Mouse (Mus musculus) heart, adult 2 months (tissue): ENCODE measurements around the gene Gusb. TPM values are rescaled to one million over a fixed set of nuclear protein-coding genes. Genes with fewer than 3 reads are reported as not detected.

Experiments used
- DNase-seq, 2 experiments: peaks; one replicate each; pipeline ENCODE4 v3.0.0; 2021
- H3K27ac ChIP-seq: fragments of 200-600 bp; 2 replicates; pipeline ENCODE4 v1.8.1; 2022
- H3K27me3 ChIP-seq: fragments of 200-500 bp; 2 replicates; pipeline ENCODE4 v1.6.1; 2012; ENCODE audit warnings: mild to moderate bottlenecking, low read length, inconsistent platforms, mixed read lengths; ENCODE audit not compliant: control insufficient read depth, insufficient read depth
- H3K36me3 ChIP-seq: fragments of 200-500 bp; 2 replicates; pipeline ENCODE4 v1.6.1; 2012; ENCODE audit warnings: low read length, inconsistent platforms; ENCODE audit not compliant: control insufficient read depth, insufficient read depth
- H3K4me1 ChIP-seq: fragments of 200-500 bp; 2 replicates; pipeline ENCODE4 v1.6.1; 2011; ENCODE audit warnings: low read length; ENCODE audit not compliant: control insufficient read depth, insufficient read depth
- H3K4me3 ChIP-seq: fragments of 200-600 bp; 2 replicates; pipeline ENCODE4 v1.8.1; 2022
- H3K79me2 ChIP-seq: fragments of 200-500 bp; replicated peaks from 2 replicates; pipeline ENCODE4 v1.6.1; 2012; ENCODE audit warnings: mild to moderate bottlenecking, inconsistent platforms, low read length, moderate library complexity, mixed read lengths; ENCODE audit not compliant: control insufficient read depth, insufficient read depth
- H3K9ac ChIP-seq: fragments of 200-500 bp; 2 replicates; pipeline ENCODE4 v1.6.1; 2012; ENCODE audit warnings: low read depth, mild to moderate bottlenecking, control low read depth, inconsistent platforms, low read length, mixed read lengths
- CTCF ChIP-seq: fragments of 200-600 bp; IDR thresholded peaks from 2 replicates; pipeline ENCODE4 v1.8.1; 2022; ENCODE audit warnings: antibody characterized with exemption, mild to moderate bottlenecking, moderate library complexity
- EP300 ChIP-seq: fragments of 200-500 bp; IDR thresholded peaks from 2 replicates; pipeline ENCODE4 v1.6.1; 2011; ENCODE audit warnings: low read depth, low read length, control low read depth; ENCODE audit not compliant: insufficient read depth
- POLR2A ChIP-seq: fragments of 200-500 bp; IDR thresholded peaks from 2 replicates; pipeline ENCODE4 v1.6.1; 2011; ENCODE audit warnings: mild to moderate bottlenecking, low read depth, low read length, control low read depth; ENCODE audit not compliant: insufficient read depth
- WGBS: fragments of 180-500 bp; shearing (Covaris S2); methylation state at CpG from one replicate; pipeline ENCODE4 v1.1.7; 2018; 5-methylcytosine and 5-hydroxymethylcytosine counted together
- intact Hi-C: fragments of 180-260 bp; cut with DNase I; formaldehyde crosslinking; loops from one replicate; pipeline ENCODE4 v1.15.1; 2025
- polyA plus RNA-seq: library from polyadenylated mRNA; depleted of rRNA; stranded (reverse); fragments of >200 nt; gene quantifications from 2 replicates; pipeline ENCODE4 v1.2.3, GENCODE M21; 2012
- total RNA-seq, 2 experiments: library from RNA; stranded (reverse); gene quantifications; 2 replicates each; pipeline ENCODE4 v1.2.3; 2021

Gene Gusb
- total and polyA plus RNA-seq, 3 experiments = 12.8 to 17.9 (median 13.0) TPM

DNA sequence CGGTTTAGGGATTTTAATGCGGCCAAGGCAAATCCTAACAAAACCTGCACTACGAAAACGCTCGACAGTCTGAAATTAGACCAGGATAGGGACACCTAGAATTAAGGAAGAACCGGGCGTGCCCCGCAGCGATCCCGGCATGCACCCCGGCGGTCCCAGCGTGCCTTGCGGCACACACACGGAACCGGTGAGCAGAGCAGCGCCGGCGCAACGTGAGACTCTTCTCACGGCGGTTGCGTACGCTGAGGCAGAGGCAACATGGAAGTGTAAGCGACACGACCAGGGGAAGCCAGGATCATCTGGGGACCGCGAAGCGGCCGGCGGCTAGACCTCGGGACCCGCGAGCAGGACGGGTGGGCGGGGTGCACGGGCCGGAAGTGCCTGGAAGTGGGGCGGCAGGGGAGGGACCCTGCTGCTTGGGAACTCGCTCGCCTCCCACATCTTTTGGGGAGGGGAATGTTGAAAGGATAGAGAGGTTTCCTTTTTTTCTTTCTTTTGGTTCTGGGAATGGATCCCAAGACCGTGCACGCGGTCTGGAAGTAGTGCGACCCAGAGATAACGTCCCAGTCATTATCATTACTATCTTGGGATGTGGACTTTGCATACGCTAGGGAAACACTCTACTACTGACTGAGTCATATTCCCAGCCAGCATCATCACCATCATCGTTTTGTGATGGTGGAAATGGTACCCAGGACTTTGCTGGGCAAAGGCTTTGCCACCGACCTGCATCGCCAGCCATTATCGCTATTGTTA, 26.5 kb upstream of the Gusb start, which contains the start of the genes Asl and Crcp:
Gene Asl (minus strand): TSS at position 106 of the 756 bp plus-strand sequence.
Gene Crcp (plus strand): TSS at position 149 of the 756 bp plus-strand sequence.
- no peaks in the 10 kb centered on the region; the same call in 1 of the 2 replicates for H3K79me2 ChIP-seq
- 1% methylated on average over 51 of the region's 51 CpGs for WGBS
- no peaks in the 10 kb centered on the region for H3K36me3 ChIP-seq
- H3K4me3 ChIP-seq = peak within 1 kb of the TSS; percentile 67
- H3K9ac ChIP-seq = peak within 1 kb of the TSS; percentile 65
- H3K4me1 ChIP-seq = peaks cover 1% of the 10 kb centered on the region; the same call in 1 of the 2 replicates
- DNase-seq = peak; percentile 91 to 95
- intact Hi-C loops = no loop called here
- H3K27ac ChIP-seq = peak within 1 kb of the TSS; percentile 83
- TF ChIP-seq POLR2A = peak; percentile 78
- TF ChIP-seq EP300 = 0 out of 2 replicates have a peak, but pooled peaks have one; percentile 16
- TF ChIP-seq CTCF = no peak
- no peaks in the 10 kb centered on the region for H3K27me3 ChIP-seq

DNA sequence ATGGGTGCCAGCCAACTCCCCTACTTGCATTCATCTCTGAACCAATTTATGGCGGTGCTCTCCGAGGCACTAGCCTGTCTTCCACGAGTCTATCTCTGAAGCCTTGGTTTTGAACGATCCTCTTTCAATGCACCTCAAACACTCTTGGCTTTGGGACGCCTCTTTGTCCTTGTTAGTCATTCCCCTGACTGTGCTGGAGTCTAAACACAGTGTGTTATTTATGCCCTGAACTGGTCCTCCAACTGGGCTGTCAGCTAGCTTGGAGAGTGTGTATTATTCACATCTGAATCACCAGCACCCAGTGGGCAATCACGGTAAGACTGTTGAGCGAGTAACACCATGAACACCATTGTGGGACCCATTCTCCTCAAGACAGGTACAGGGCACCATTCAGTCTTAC, 24.8 kb upstream of the Gusb start:
- TF ChIP-seq POLR2A = no peak
- TF ChIP-seq EP300 = no peak
- TF ChIP-seq CTCF = no peak
- Histone ChIP-seq H3K27ac (no peak overlapping the region), H3K9ac (no peak overlapping the region), H3K4me3 (no peak overlapping the region), H3K4me1 (peaks cover 1% of the 10 kb centered on the region; the same call in 1 of the 2 replicates), H3K36me3 (no peaks in the 10 kb centered on the region), H3K27me3 (no peaks in the 10 kb centered on the region), H3K79me2 (no peaks in the 10 kb centered on the region)
- intact Hi-C loops = no loop called here
- DNase-seq = no peak
- WGBS = 80% methylated on average over 7 of the region's 7 CpGs

DNA sequence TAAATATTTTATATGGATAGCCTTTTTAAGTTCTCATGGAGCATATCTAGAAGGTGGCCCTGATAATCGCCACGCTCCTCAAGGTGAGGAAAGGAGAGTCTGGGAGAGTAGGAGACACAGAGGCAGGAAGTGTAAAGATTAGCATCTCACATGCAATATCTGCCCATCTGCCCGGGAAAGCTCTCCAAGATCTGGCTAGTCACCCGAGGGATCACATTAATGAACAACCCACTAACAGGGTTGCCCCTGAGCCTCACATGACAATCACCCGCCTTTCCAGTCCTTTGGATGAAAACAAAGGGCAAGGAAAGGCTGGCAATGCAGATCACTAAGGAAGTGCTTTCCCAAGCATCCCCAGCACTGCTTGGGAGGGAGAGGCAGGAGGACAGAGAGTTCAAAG, 24.3 kb upstream of the Gusb start:
- Histone ChIP-seq H3K9ac (no peak overlapping the region), H3K36me3 (no peaks in the 10 kb centered on the region), H3K4me3 (no peak overlapping the region), H3K27ac (no peak overlapping the region), H3K27me3 (no peaks in the 10 kb centered on the region), H3K79me2 (no peaks in the 10 kb centered on the region), H3K4me1 (peaks cover 1% of the 10 kb centered on the region; the same call in 1 of the 2 replicates)
- no peak for DNase-seq
- intact Hi-C loops = no loop called here
- 59% methylated on average over 5 of the region's 5 CpGs for WGBS
- no peak for TF ChIP-seq POLR2A
- TF ChIP-seq CTCF = no peak
- no peak for TF ChIP-seq EP300

DNA sequence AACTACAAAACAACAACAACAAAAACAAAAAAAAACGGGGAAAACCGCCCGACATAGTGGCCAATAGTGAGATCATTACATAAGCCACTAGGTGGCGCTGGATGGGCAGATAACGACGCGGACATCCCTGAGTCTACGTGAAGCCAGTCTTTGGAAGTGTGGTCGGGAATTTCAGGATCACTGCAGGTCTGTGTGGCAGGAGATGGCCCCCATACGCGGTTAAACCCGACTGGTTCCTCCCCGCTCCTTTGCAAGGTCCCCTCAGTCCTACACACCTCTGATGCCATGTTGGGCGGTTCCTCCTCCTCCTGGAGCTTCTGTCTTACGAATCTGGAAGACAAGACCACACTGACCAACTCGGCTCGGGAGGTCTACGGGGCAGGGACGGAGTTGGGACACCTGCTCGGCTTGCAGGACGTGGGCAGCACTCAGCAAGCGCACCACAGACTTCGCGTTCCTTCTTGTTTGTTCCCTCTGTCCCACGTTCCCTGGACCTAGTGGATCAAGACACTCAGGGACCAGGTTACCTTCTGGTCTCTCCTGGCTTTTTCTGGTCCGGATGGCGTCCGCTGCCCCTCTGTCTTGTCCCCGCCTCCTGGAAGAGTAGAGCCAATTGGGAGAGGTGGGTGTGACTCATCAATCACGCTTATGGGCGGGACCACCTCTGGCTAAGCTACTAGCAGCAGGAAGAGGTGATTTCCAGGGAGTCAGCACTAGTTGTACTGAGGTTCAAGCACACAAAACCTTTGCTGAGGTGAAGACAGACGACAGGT, 21.1 kb upstream of the Gusb start:
- intact Hi-C loops = loop anchor here (1.0 kb wide), 3 partner anchors 14 to 139 kb away; no protein-coding TSS in a partner anchor
- Histone ChIP-seq H3K27me3 (no peaks in the 10 kb centered on the region), H3K79me2 (no peaks in the 10 kb centered on the region), H3K4me1 (peaks cover 1% of the 10 kb centered on the region; the same call in 1 of the 2 replicates), H3K9ac (peak overlapping the region; percentile 72), H3K36me3 (no peaks in the 10 kb centered on the region), H3K4me3 (peak overlapping the region; percentile 65), H3K27ac (peak overlapping the region; percentile 72)
- TF ChIP-seq POLR2A = peak; percentile 62
- peak; percentile 89 for TF ChIP-seq CTCF
- TF ChIP-seq EP300 = peak; percentile 75; the same call in 1 of the 2 replicates
- DNase-seq = peak; percentile 83 to 90
- WGBS = under 1% methylated on average over 32 of the region's 32 CpGs

DNA sequence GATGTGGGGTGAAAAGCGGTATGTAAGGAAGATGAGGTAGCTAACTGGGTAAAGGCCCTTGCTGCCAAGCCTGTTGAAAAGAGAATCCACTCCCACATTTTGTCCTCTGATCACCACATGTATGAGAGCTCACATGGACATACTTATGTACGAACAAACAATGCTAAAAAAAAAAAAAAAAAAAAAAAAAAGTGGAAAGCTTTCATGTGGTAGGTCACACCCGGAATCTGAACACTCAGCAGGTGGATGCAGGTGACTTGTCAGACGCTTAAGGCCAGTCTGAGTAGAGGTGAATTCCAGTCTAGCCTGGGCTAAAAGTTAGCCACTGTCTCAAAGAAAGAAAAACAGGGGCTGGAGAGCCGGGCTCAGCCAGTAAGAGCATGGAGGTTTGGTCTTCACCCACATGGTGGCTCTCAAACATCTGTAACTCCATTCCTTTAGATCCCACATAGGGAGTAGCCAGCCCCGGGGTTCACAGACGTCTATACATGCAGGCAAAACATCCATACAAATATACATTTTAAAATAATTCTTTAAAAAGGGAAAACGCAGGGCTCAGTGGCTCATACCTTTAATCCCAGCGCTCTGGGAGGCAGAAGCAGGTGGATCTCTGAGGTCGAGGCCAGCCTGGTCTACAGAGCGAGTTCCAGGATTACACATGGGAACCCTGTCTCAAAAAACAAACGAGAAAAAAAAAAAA, 20.4 kb upstream of the Gusb start:
- intact Hi-C loops = loop anchor here (1.0 kb wide), 3 partner anchors 15 to 140 kb away; no protein-coding TSS in a partner anchor
- WGBS = 41% methylated on average over 12 of the region's 12 CpGs
- no peaks in the 10 kb centered on the region for H3K27me3 ChIP-seq
- DNase-seq = no peak
- TF ChIP-seq EP300 = no peak
- TF ChIP-seq POLR2A = no peak
- TF ChIP-seq CTCF = no peak
- peaks cover 1% of the 10 kb centered on the region; the same call in 1 of the 2 replicates for H3K4me1 ChIP-seq
- peak overlapping the region; percentile 72 for H3K27ac ChIP-seq
- peak overlapping the region; percentile 65 for H3K4me3 ChIP-seq
- no peaks in the 10 kb centered on the region for H3K79me2 ChIP-seq
- H3K36me3 ChIP-seq = no peaks in the 10 kb centered on the region
- H3K9ac ChIP-seq = no peak overlapping the region
